ENCODE assay signal across 17 mouse cellular contexts in genomic region chr16:23541046-23541445, GRCm38 (mm10).
"Had no signal": no experiment of that assay in that cellular context is flagged by ENCODE, and none has a peak within 500 bp of the region (broad histone marks: within the 10 kb centered on the region; RNA-seq: fewer than 3 reads in every experiment).

No protein-coding gene starts in this region.

- H3K4me1 ChIP-seq: liver, embryonic 15.5 days; megakaryocyte, embryonic 14.5 days; midbrain, embryonic 13.5 days; midbrain, embryonic 15.5 days; neural tube, embryonic 12.5 days; stomach, embryonic 15.5 days had no signal

- H3K27ac ChIP-seq: liver, embryonic 13.5 days; liver, embryonic 15.5 days; macrophage; midbrain, embryonic 13.5 days; midbrain, embryonic 15.5 days; neural tube, embryonic 12.5 days; stomach, embryonic 15.5 days; stomach, postnatal 0 days had no signal

- DNase-seq: liver, embryonic 13.5 days; liver, postnatal 0 days; lung, postnatal 36 days; right cerebral cortex, postnatal 14 days; thymus, adult 2 months; thymus, postnatal 25 days; thymus, postnatal 4 days had no signal

- ATAC-seq: liver, postnatal 0 days; midbrain, embryonic 13.5 days; midbrain, embryonic 15.5 days had no signal

- H3K9me3 ChIP-seq: liver, embryonic 13.5 days; liver, embryonic 15.5 days; megakaryocyte, embryonic 14.5 days; midbrain, embryonic 13.5 days; midbrain, embryonic 15.5 days; neural tube, embryonic 12.5 days; stomach, embryonic 15.5 days had no signal

- H3K4me2 ChIP-seq: liver, embryonic 11.5 days; liver, embryonic 13.5 days; liver, embryonic 15.5 days; midbrain, embryonic 11.5 days; midbrain, embryonic 13.5 days; midbrain, embryonic 15.5 days; neural tube, embryonic 12.5 days; stomach, embryonic 15.5 days had no signal

- H3K27me3 ChIP-seq: liver, embryonic 13.5 days; liver, embryonic 15.5 days; midbrain, embryonic 13.5 days; midbrain, embryonic 15.5 days; neural tube, embryonic 12.5 days; stomach, embryonic 15.5 days had no signal

- H3K36me3 ChIP-seq: liver, embryonic 13.5 days; liver, embryonic 15.5 days; midbrain, embryonic 13.5 days; midbrain, embryonic 15.5 days; neural tube, embryonic 12.5 days; stomach, embryonic 15.5 days had no signal

- H3K9ac ChIP-seq: liver, embryonic 13.5 days; liver, embryonic 15.5 days; liver, postnatal 0 days; midbrain, embryonic 13.5 days; midbrain, embryonic 15.5 days; neural tube, embryonic 12.5 days; stomach, embryonic 15.5 days had no signal

- H3K4me3 ChIP-seq: liver, embryonic 13.5 days; liver, embryonic 15.5 days; megakaryocyte, embryonic 14.5 days; midbrain, embryonic 13.5 days; midbrain, embryonic 15.5 days; neural tube, embryonic 12.5 days; stomach, embryonic 15.5 days had no signal
